Mouse (Mus musculus): ENCODE measurements around the gene Sclt1. TPM values are rescaled to one million over a fixed set of nuclear protein-coding genes. Genes with fewer than 3 reads are reported as not detected.

The Sclt1 gene
- polyA plus RNA-seq, 1 experiment from 2014 or later = 30.1 TPM

- no peak for ATAC-seq (ENCODE audit: insufficient number of reproducible peaks, insufficient read depth, low FRiP score, low TSS enrichment)
- Histone ChIP-seq H3K4me3 (no peak overlapping the region), H3K9ac (no peak overlapping the region), H3K4me1 (no peaks in the 10 kb centered on the region), H3K27me3 (no peaks in the 10 kb centered on the region), H3K9me3 (no peaks in the 10 kb centered on the region), H3K27ac (no peak overlapping the region), H3K36me3 (peaks cover 36% of the 10 kb centered on the region), H3K4me2 (replicated peaks) (no peak overlapping the region)
- WGBS = 83% methylated on average over 9 of the region's 9 CpGs
Observed at GRCm38 (mm10) chr3:41594097-41594879, 148.0 kb downstream of the Sclt1 start.

GRCm38 (mm10) chr3:41592805-41593204 is 149.5 kb downstream of the Sclt1 start:
- no peak for ATAC-seq (ENCODE audit: insufficient number of reproducible peaks, insufficient read depth, low FRiP score, low TSS enrichment)
- WGBS = 88% methylated on average over 7 of the region's 7 CpGs

GRCm38 (mm10) chr3:41591651-41592170 is 150.6 kb downstream of the Sclt1 start:
- Histone ChIP-seq H3K36me3 (peaks cover 20% of the 10 kb centered on the region), H3K4me1 (peaks cover 6% of the 10 kb centered on the region; the same call in 1 of the 2 replicates), H3K4me2 (replicated peaks) (no peak overlapping the region), H3K4me3 (no peak overlapping the region), H3K27ac (no peak overlapping the region), H3K9me3 (no peaks in the 10 kb centered on the region), H3K27me3 (no peaks in the 10 kb centered on the region), H3K9ac (no peak overlapping the region)
- no peak for ATAC-seq (ENCODE audit: insufficient number of reproducible peaks, insufficient read depth, low FRiP score, low TSS enrichment)
- 89% methylated on average over 14 of the region's 14 CpGs for WGBS

More at GRCm38 (mm10) chr3:41592805-41593204, 149.5 kb downstream of the Sclt1 start:
- Histone ChIP-seq H3K4me2 (replicated peaks) (no peak overlapping the region), H3K27me3 (no peaks in the 10 kb centered on the region), H3K36me3 (peaks cover 31% of the 10 kb centered on the region), H3K27ac (no peak overlapping the region), H3K4me3 (no peak overlapping the region), H3K9me3 (no peaks in the 10 kb centered on the region), H3K4me1 (peaks cover under 1% of the 10 kb centered on the region; the same call in 1 of the 2 replicates), H3K9ac (no peak overlapping the region)

GRCm38 (mm10) chr3:41590695-41591559 is 151.4 kb downstream of the Sclt1 start:
- H3K4me2 ChIP-seq (replicated peaks) = no peak overlapping the region
- 86% methylated on average over 20 of the region's 20 CpGs for WGBS
- H3K4me1 ChIP-seq = peaks cover 6% of the 10 kb centered on the region; the same call in 1 of the 2 replicates

GRCm38 (mm10) chr3:41589988-41590387 is 152.3 kb downstream of the Sclt1 start:
- Histone ChIP-seq H3K9ac (no peak overlapping the region), H3K9me3 (no peaks in the 10 kb centered on the region), H3K4me1 (peaks cover 6% of the 10 kb centered on the region; the same call in 1 of the 2 replicates), H3K36me3 (0 out of 2 replicates have a peak, but pooled peaks cover 12% of the 10 kb centered on the region), H3K27ac (no peak overlapping the region), H3K27me3 (no peaks in the 10 kb centered on the region), H3K4me3 (no peak overlapping the region), H3K4me2 (replicated peaks) (no peak overlapping the region)
- 86% methylated on average over 4 of the region's 4 CpGs for WGBS
- no peak for ATAC-seq (ENCODE audit: insufficient number of reproducible peaks, insufficient read depth, low FRiP score, low TSS enrichment)

More at GRCm38 (mm10) chr3:41590695-41591559, 151.4 kb downstream of the Sclt1 start:
- H3K9ac ChIP-seq = no peak overlapping the region
- H3K27me3 ChIP-seq = no peaks in the 10 kb centered on the region
- ATAC-seq (ENCODE audit: insufficient number of reproducible peaks, insufficient read depth, low FRiP score, low TSS enrichment) = no peak
- no peaks in the 10 kb centered on the region for H3K9me3 ChIP-seq
- 0 out of 2 replicates have a peak, but pooled peaks cover 15% of the 10 kb centered on the region for H3K36me3 ChIP-seq
- no peak overlapping the region for H3K4me3 ChIP-seq
- H3K27ac ChIP-seq = no peak overlapping the region

- H3K36me3 ChIP-seq = 0 out of 2 replicates have a peak, but pooled peaks cover 7% of the 10 kb centered on the region
Observed at GRCm38 (mm10) chr3:41589246-41589914, 152.9 kb downstream of the Sclt1 start.

GRCm38 (mm10) chr3:41588495-41588894 is 153.8 kb downstream of the Sclt1 start:
- Histone ChIP-seq H3K4me1 (peaks cover 6% of the 10 kb centered on the region; the same call in 1 of the 2 replicates), H3K9me3 (no peaks in the 10 kb centered on the region), H3K4me3 (no peak overlapping the region), H3K9ac (no peak overlapping the region), H3K4me2 (replicated peaks) (no peak overlapping the region), H3K27ac (no peak overlapping the region), H3K36me3 (no peaks in the 10 kb centered on the region), H3K27me3 (no peaks in the 10 kb centered on the region)
- ATAC-seq (ENCODE audit: insufficient number of reproducible peaks, insufficient read depth, low FRiP score, low TSS enrichment) = no peak
- WGBS = 82% methylated on average over 8 of the region's 8 CpGs

More at GRCm38 (mm10) chr3:41589246-41589914, 152.9 kb downstream of the Sclt1 start:
- no peak overlapping the region for H3K27ac ChIP-seq
- ATAC-seq (ENCODE audit: insufficient number of reproducible peaks, insufficient read depth, low FRiP score, low TSS enrichment) = no peak
- no peaks in the 10 kb centered on the region for H3K9me3 ChIP-seq
- H3K4me3 ChIP-seq = no peak overlapping the region
- H3K4me1 ChIP-seq = peaks cover 6% of the 10 kb centered on the region; the same call in 1 of the 2 replicates
- 80% methylated on average over 19 of the region's 19 CpGs for WGBS
- no peak overlapping the region for H3K9ac ChIP-seq
- no peak overlapping the region for H3K4me2 ChIP-seq (replicated peaks)
- H3K27me3 ChIP-seq = no peaks in the 10 kb centered on the region

- no peak overlapping the region for H3K9ac ChIP-seq
- ATAC-seq (ENCODE audit: insufficient number of reproducible peaks, insufficient read depth, low FRiP score, low TSS enrichment) = no peak
- no peaks in the 10 kb centered on the region for H3K36me3 ChIP-seq
- H3K27me3 ChIP-seq = no peaks in the 10 kb centered on the region
- no peak overlapping the region for H3K4me3 ChIP-seq
- H3K4me1 ChIP-seq = peaks cover 6% of the 10 kb centered on the region; the same call in 1 of the 2 replicates
- H3K9me3 ChIP-seq = no peaks in the 10 kb centered on the region
- H3K4me2 ChIP-seq (replicated peaks) = no peak overlapping the region
- WGBS = 59% methylated on average over 6 of the region's 6 CpGs
- no peak overlapping the region for H3K27ac ChIP-seq
Observed at GRCm38 (mm10) chr3:41587588-41587987, 154.7 kb downstream of the Sclt1 start.

GRCm38 (mm10) chr3:41586917-41587316 is 155.4 kb downstream of the Sclt1 start:
- no peak overlapping the region for H3K27ac ChIP-seq
- 84% methylated on average over 7 of the region's 7 CpGs for WGBS
- no peaks in the 10 kb centered on the region for H3K27me3 ChIP-seq
- peaks cover 6% of the 10 kb centered on the region; the same call in 1 of the 2 replicates for H3K4me1 ChIP-seq
- no peak overlapping the region for H3K9ac ChIP-seq
- H3K4me2 ChIP-seq (replicated peaks) = no peak overlapping the region
- H3K9me3 ChIP-seq = no peaks in the 10 kb centered on the region
- H3K36me3 ChIP-seq = no peaks in the 10 kb centered on the region
- H3K4me3 ChIP-seq = no peak overlapping the region
- ATAC-seq (ENCODE audit: insufficient number of reproducible peaks, insufficient read depth, low FRiP score, low TSS enrichment) = no peak

GRCm38 (mm10) chr3:41586330-41586729 is 156.0 kb downstream of the Sclt1 start:
- H3K27ac ChIP-seq = no peak overlapping the region
- ATAC-seq (ENCODE audit: insufficient number of reproducible peaks, insufficient read depth, low FRiP score, low TSS enrichment) = no peak
- H3K9me3 ChIP-seq = no peaks in the 10 kb centered on the region
- WGBS = 80% methylated on average over 6 of the region's 6 CpGs
- H3K4me3 ChIP-seq = no peak overlapping the region
- no peaks in the 10 kb centered on the region for H3K27me3 ChIP-seq
- H3K4me1 ChIP-seq = peaks cover 8% of the 10 kb centered on the region; the same call in 1 of the 2 replicates
- H3K36me3 ChIP-seq = no peaks in the 10 kb centered on the region
- no peak overlapping the region for H3K4me2 ChIP-seq (replicated peaks)
- H3K9ac ChIP-seq = no peak overlapping the region

GRCm38 (mm10) chr3:41585548-41585947 is 156.8 kb downstream of the Sclt1 start:
- WGBS = 82% methylated on average over 5 of the region's 5 CpGs
- Histone ChIP-seq H3K4me3 (no peak overlapping the region), H3K27ac (no peak overlapping the region), H3K9me3 (no peaks in the 10 kb centered on the region), H3K27me3 (no peaks in the 10 kb centered on the region), H3K36me3 (no peaks in the 10 kb centered on the region), H3K4me2 (replicated peaks) (no peak overlapping the region), H3K4me1 (peaks cover 16% of the 10 kb centered on the region; the same call in 1 of the 2 replicates), H3K9ac (no peak overlapping the region)
- ATAC-seq (ENCODE audit: insufficient number of reproducible peaks, insufficient read depth, low FRiP score, low TSS enrichment) = no peak

Measured in embryonic facial prominence, embryonic 12.5 days (tissue).